Mouse (Mus musculus): ENCODE results near the gene Spata5.
A peak's percentile ranks its signal among the peaks of the same experiment; 100 is the strongest.

Gene Spata5

GRCm38 (mm10) chr3:37419458-37419991, at the start of gene Spata5:
Spata5 (plus strand) TSS chr3:37419896.
- peak; percentile 96 for DNase-seq (ENCODE audit: low spot score in 2 of 2)

GRCm38 (mm10) chr3:37370407-37370806, 49.3 kb upstream of the Spata5 start:
- no peak for DNase-seq (ENCODE audit: low spot score in 2 of 2)

- no peak for DNase-seq (ENCODE audit: low spot score in 2 of 2)
Observed at GRCm38 (mm10) chr3:37373712-37374111, 46.0 kb upstream of the Spata5 start.

GRCm38 (mm10) chr3:37377926-37378325, 41.8 kb upstream of the Spata5 start:
- DNase-seq (ENCODE audit: low spot score in 2 of 2): no peak

GRCm38 (mm10) chr3:37378412-37378811, 41.3 kb upstream of the Spata5 start:
- DNase-seq (ENCODE audit: low spot score in 2 of 2): no peak

- DNase-seq (ENCODE audit: low spot score in 2 of 2): no peak
Observed at GRCm38 (mm10) chr3:37379201-37379600, 40.5 kb upstream of the Spata5 start.

GRCm38 (mm10) chr3:37379930-37380881, 39.5 kb upstream of the Spata5 start:
- no peak for DNase-seq (ENCODE audit: low spot score in 2 of 2)

- DNase-seq (ENCODE audit: low spot score in 2 of 2): no peak
Observed at GRCm38 (mm10) chr3:37381457-37381856, 38.2 kb upstream of the Spata5 start.

- DNase-seq (ENCODE audit: low spot score in 2 of 2): no peak
Observed at GRCm38 (mm10) chr3:37383096-37383765, 36.5 kb upstream of the Spata5 start.

- DNase-seq (ENCODE audit: low spot score in 2 of 2): no peak
Observed at GRCm38 (mm10) chr3:37387310-37387709, 32.4 kb upstream of the Spata5 start.

GRCm38 (mm10) chr3:37396930-37397608, 22.6 kb upstream of the Spata5 start:
- no peak for DNase-seq (ENCODE audit: low spot score in 2 of 2)

GRCm38 (mm10) chr3:37397646-37398045, 22.1 kb upstream of the Spata5 start:
- no peak for DNase-seq (ENCODE audit: low spot score in 2 of 2)

- DNase-seq (ENCODE audit: low spot score in 2 of 2): no peak
Observed at GRCm38 (mm10) chr3:37398661-37399395, 20.9 kb upstream of the Spata5 start.

- no peak for DNase-seq (ENCODE audit: low spot score in 2 of 2)
Observed at GRCm38 (mm10) chr3:37401729-37402610, 17.7 kb upstream of the Spata5 start.

- DNase-seq (ENCODE audit: low spot score in 2 of 2): no peak
Observed at GRCm38 (mm10) chr3:37407598-37407997, 12.1 kb upstream of the Spata5 start.

GRCm38 (mm10) chr3:37413446-37413845, 6.2 kb upstream of the Spata5 start:
- no peak for DNase-seq (ENCODE audit: low spot score in 2 of 2)

GRCm38 (mm10) chr3:37414413-37414960, 5.2 kb upstream of the Spata5 start:
- DNase-seq (ENCODE audit: low spot score in 2 of 2): peak; percentile 39 to 60

GRCm38 (mm10) chr3:37418341-37418740, 1.4 kb upstream of the Spata5 start:
- no peak for DNase-seq (ENCODE audit: low spot score in 2 of 2)

- peak; percentile 59 to 69 for DNase-seq (ENCODE audit: low spot score in 2 of 2)
Observed at GRCm38 (mm10) chr3:37418961-37419457, 687 bp upstream of the Spata5 start.

GRCm38 (mm10) chr3:37420072-37420471, 376 bp downstream of the Spata5 start, which contains the start of gene Nudt6:
Nudt6 (minus strand) TSS chr3:37420211.
- DNase-seq (ENCODE audit: low spot score in 2 of 2): peak; percentile 82 to 90

Data from spleen, postnatal 14 days (tissue).